Mouse (Mus musculus): ENCODE results near the gene Dio3. TPM values are rescaled to one million over a fixed set of nuclear protein-coding genes. Genes with fewer than 3 reads are reported as not detected.

Gene Dio3
- polyA plus RNA-seq, 1 experiment, result 0.31 TPM

DNA sequence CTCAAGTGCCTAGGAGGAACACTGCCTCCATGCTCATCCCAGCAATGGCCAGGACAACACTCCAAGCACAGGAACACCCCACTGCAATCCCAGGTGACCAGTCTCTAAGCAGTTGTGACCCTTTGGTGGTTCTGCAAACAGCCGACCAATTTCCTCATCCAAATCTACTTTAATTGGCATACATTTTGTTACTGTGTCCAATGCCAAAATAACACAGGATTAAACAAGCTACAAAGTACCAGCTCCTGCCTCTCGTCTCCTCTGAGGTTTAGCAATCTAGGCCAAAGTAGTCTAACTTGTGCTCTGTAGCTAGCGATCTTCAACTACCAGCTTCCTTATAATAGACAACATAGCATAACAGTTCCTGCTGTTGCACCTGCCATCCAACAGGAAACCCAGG lies 10.6 kb upstream of the Dio3 start:
- Histone ChIP-seq H3K27me3 (ENCODE audit: control insufficient read depth, insufficient read depth, low read length) (no peaks in the 10 kb centered on the region; the same call in 1 of the 2 replicates), H3K36me3 (ENCODE audit: control insufficient read depth, insufficient read depth, low read length) (no peaks in the 10 kb centered on the region), H3K27ac (ENCODE audit: control insufficient read depth, insufficient read depth, low read length) (no peak overlapping the region), H3K4me1 (replicated peaks; ENCODE audit: control insufficient read depth, insufficient read depth, low read length) (no peaks in the 10 kb centered on the region), H3K4me3 (ENCODE audit: control insufficient read depth, insufficient read depth, low read length) (no peak overlapping the region)
- 80% methylated on average over 3 of the region's 3 CpGs for WGBS
- TF ChIP-seq CTCF (IDR thresholded peaks at IDR 0.05; ENCODE audit: borderline replicate concordance, control insufficient read depth, extremely low read depth, insufficient read depth, low read length, poor library complexity), result no peak
- no peak for TF ChIP-seq POLR2A (IDR thresholded peaks at IDR 0.05; ENCODE audit: control insufficient read depth, extremely low read depth, insufficient read depth, low read length, poor library complexity)
- DNase-seq, result no peak

DNA sequence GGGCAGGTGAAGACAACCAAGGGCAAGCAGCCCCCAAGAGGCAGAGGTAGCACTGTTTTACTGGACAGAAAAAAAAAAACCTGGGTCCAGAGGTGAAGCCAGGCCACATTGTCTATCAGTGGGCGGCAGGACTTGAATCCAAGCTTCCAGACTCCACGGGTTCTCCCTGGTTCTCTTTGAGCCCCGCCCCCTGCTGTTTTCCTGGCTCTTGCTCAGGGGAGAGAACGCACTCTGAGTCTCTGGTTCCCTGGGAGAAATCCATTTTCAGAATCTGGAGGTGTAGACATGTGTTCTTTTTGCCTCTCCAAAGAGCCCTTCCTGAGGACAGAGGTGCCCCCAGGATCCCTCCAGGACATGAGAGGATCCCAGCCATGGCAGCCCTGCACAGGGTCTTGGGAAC lies 9.2 kb upstream of the Dio3 start:
- no peak for DNase-seq
- no peaks in the 10 kb centered on the region; the same call in 1 of the 2 replicates for H3K27me3 ChIP-seq (ENCODE audit: control insufficient read depth, insufficient read depth, low read length)
- H3K4me1 ChIP-seq (replicated peaks; ENCODE audit: control insufficient read depth, insufficient read depth, low read length), result no peaks in the 10 kb centered on the region
- H3K4me3 ChIP-seq (ENCODE audit: control insufficient read depth, insufficient read depth, low read length), result no peak overlapping the region
- no peaks in the 10 kb centered on the region for H3K36me3 ChIP-seq (ENCODE audit: control insufficient read depth, insufficient read depth, low read length)
- TF ChIP-seq POLR2A (IDR thresholded peaks at IDR 0.05; ENCODE audit: control insufficient read depth, extremely low read depth, insufficient read depth, low read length, poor library complexity) (no peak), CTCF (IDR thresholded peaks at IDR 0.05; ENCODE audit: borderline replicate concordance, control insufficient read depth, extremely low read depth, insufficient read depth, low read length, poor library complexity) (no peak)
- WGBS, result 80% methylated on average over 4 of the region's 4 CpGs
- no peak overlapping the region for H3K27ac ChIP-seq (ENCODE audit: control insufficient read depth, insufficient read depth, low read length)

DNA sequence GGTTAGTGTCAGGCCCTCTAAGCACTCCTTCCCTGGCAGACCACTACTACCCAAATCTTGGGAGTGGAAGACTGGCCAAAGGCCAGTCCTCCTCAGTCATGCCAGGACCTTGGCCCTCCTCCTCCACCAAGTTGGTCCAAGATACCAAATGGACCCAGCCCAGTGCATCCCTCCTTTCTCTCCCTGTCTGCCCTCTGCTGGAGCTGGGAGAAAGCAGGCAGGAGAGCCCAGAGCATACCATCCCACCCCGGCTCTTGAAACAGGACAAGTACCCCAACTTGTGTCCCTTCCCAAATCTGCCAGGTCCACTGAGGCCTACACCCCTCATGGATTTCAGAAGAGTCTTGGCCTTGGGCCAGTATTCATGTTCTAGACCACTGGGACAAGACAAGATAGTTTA lies 2.8 kb upstream of the Dio3 start:
- H3K36me3 ChIP-seq (ENCODE audit: control insufficient read depth, insufficient read depth, low read length), result no peaks in the 10 kb centered on the region

DNA sequence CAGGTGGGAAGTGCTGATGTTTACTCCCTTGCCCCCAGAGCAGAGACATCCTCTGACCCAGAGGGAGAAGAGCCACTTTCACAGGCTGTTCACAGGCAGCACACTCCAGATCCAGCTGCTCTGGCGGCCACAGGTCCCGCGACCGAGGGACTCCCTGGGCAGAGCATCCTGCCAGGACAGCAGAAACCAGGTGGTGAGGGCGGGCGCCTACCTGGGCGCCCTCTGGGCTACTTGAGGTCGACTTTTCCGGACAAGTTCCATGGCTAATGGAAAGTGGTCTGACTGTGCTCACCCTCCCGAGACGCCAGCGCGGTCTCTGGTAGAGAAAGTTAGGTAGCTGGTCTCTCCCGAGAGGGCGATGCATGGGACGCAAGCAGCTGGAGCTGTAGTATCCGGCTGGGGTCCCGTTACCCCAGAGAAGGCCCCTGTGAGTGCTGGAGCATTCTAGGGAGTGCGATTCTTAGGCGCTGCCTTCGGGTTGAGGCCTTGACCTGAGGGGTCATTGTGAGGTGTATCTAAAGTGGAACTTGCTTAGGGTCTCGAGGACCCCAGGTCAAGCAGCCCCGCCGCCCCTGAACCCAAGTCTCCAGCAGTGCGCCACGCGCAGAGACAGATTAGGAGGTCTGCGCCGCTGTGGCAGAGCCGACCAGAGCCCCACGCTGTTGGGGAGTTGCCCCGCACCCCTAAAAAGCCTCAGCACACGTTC lies 1.5 kb upstream of the Dio3 start:
- peaks cover 4% of the 10 kb centered on the region; the same call in 1 of the 2 replicates for H3K27me3 ChIP-seq (ENCODE audit: control insufficient read depth, insufficient read depth, low read length)
- H3K36me3 ChIP-seq (ENCODE audit: control insufficient read depth, insufficient read depth, low read length), result no peaks in the 10 kb centered on the region
- no peak overlapping the region for H3K4me3 ChIP-seq (ENCODE audit: control insufficient read depth, insufficient read depth, low read length)
- H3K4me1 ChIP-seq (replicated peaks; ENCODE audit: control insufficient read depth, insufficient read depth, low read length), result no peaks in the 10 kb centered on the region
- no peak overlapping the region for H3K27ac ChIP-seq (ENCODE audit: control insufficient read depth, insufficient read depth, low read length)
- DNase-seq, result no peak
- TF ChIP-seq POLR2A (IDR thresholded peaks at IDR 0.05; ENCODE audit: control insufficient read depth, extremely low read depth, insufficient read depth, low read length, poor library complexity) (no peak), CTCF (IDR thresholded peaks at IDR 0.05; ENCODE audit: borderline replicate concordance, control insufficient read depth, extremely low read depth, insufficient read depth, low read length, poor library complexity) (no peak)
- WGBS, result 10% methylated on average over 33 of the region's 33 CpGs

More for the DNA sequence above, 2.8 kb upstream of the Dio3 start:
- DNase-seq, result no peak
- H3K4me1 ChIP-seq (replicated peaks; ENCODE audit: control insufficient read depth, insufficient read depth, low read length), result no peaks in the 10 kb centered on the region
- no peak overlapping the region for H3K27ac ChIP-seq (ENCODE audit: control insufficient read depth, insufficient read depth, low read length)
- H3K27me3 ChIP-seq (ENCODE audit: control insufficient read depth, insufficient read depth, low read length), result peaks cover 2% of the 10 kb centered on the region; the same call in 1 of the 2 replicates
- TF ChIP-seq CTCF (IDR thresholded peaks at IDR 0.05; ENCODE audit: borderline replicate concordance, control insufficient read depth, extremely low read depth, insufficient read depth, low read length, poor library complexity), result no peak
- no peak for TF ChIP-seq POLR2A (IDR thresholded peaks at IDR 0.05; ENCODE audit: control insufficient read depth, extremely low read depth, insufficient read depth, low read length, poor library complexity)
- H3K4me3 ChIP-seq (ENCODE audit: control insufficient read depth, insufficient read depth, low read length), result no peak overlapping the region
- WGBS, result 50% methylated on average over 1 of the region's 1 CpGs

DNA sequence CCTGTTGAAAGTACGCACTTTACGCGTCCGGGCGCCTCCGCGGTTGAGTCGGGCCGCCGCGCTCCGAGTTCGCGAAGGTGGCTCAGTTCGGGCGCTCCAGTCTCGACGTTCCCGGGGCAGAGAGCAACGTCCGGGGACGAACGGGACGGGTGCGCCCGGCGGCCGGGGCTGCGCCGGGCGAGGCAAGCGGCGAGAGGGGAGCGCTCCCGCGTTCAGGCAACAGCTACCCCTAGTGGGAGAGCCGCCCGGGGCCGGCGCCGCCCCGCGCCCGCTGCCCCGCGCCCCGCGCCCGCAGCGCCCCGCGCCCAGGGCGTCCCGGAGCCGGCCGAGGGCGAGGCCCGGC lies 932 bp upstream of the Dio3 start:
- no peak overlapping the region for H3K4me3 ChIP-seq (ENCODE audit: control insufficient read depth, insufficient read depth, low read length)
- TF ChIP-seq CTCF (IDR thresholded peaks at IDR 0.05; ENCODE audit: borderline replicate concordance, control insufficient read depth, extremely low read depth, insufficient read depth, low read length, poor library complexity) (no peak), POLR2A (IDR thresholded peaks at IDR 0.05; ENCODE audit: control insufficient read depth, extremely low read depth, insufficient read depth, low read length, poor library complexity) (no peak)
- H3K4me1 ChIP-seq (replicated peaks; ENCODE audit: control insufficient read depth, insufficient read depth, low read length), result no peaks in the 10 kb centered on the region
- no peak for DNase-seq
- H3K27me3 ChIP-seq (ENCODE audit: control insufficient read depth, insufficient read depth, low read length), result peaks cover 4% of the 10 kb centered on the region; the same call in 1 of the 2 replicates
- WGBS, result 4% methylated on average over 58 of the region's 58 CpGs
- H3K36me3 ChIP-seq (ENCODE audit: control insufficient read depth, insufficient read depth, low read length), result no peaks in the 10 kb centered on the region
- H3K27ac ChIP-seq (ENCODE audit: control insufficient read depth, insufficient read depth, low read length), result no peak overlapping the region

DNA sequence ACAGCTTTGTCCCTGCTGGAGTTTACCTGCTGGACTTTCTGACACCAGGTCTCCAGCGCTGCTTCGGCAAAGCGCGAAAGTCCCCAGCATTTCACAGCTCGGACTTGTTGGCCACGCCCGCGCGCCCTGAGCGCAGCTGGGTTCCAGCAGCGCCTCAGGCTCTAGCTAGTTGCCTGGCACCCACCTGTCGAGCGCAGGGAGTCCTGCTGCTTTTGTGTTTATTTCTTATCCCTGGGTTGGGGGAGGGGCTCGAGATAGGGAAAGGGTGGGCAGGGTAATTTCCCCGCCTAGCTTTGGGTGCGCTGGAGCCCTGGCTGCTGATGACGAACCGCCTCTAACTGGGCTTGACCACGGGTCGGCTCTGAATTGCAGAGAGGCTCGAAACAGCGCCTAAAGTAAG lies 1.5 kb downstream of the Dio3 start:
- H3K4me1 ChIP-seq (replicated peaks; ENCODE audit: control insufficient read depth, insufficient read depth, low read length), result no peaks in the 10 kb centered on the region
- 7% methylated on average over 22 of the region's 22 CpGs for WGBS
- no peak for TF ChIP-seq POLR2A (IDR thresholded peaks at IDR 0.05; ENCODE audit: control insufficient read depth, extremely low read depth, insufficient read depth, low read length, poor library complexity)
- no peak for TF ChIP-seq CTCF (IDR thresholded peaks at IDR 0.05; ENCODE audit: borderline replicate concordance, control insufficient read depth, extremely low read depth, insufficient read depth, low read length, poor library complexity)
- no peak for DNase-seq
- no peak overlapping the region for H3K27ac ChIP-seq (ENCODE audit: control insufficient read depth, insufficient read depth, low read length)
- H3K4me3 ChIP-seq (ENCODE audit: control insufficient read depth, insufficient read depth, low read length), result no peak overlapping the region
- no peaks in the 10 kb centered on the region for H3K36me3 ChIP-seq (ENCODE audit: control insufficient read depth, insufficient read depth, low read length)
- H3K27me3 ChIP-seq (ENCODE audit: control insufficient read depth, insufficient read depth, low read length), result peaks cover 4% of the 10 kb centered on the region; the same call in 1 of the 2 replicates

All from thymus, adult 2 months (tissue).